Mouse (Mus musculus) activated CD4-positive, CD25-positive, alpha-beta regulatory T cell (primary cell): Measurements from ENCODE around the gene C1qtnf3. TPM values are rescaled to one million over a fixed set of nuclear protein-coding genes. Genes with fewer than 3 reads are reported as not detected.

Experiments
- polyA plus RNA-seq, 2 experiments: library from polyadenylated mRNA; unstranded; fragments of 100-300 nt; shearing (Covaris generic); gene quantifications; one replicate each; pipeline ENCODE4 v1.2.1; 2017

Gene C1qtnf3
- under 1 TPM in 1 of 2 experiments, not detected in 1; 0.10 TPM for polyA plus RNA-seq

GRCm38 (mm10) chr15:10951951-10952759 is at the start of gene C1qtnf3:
Gene C1qtnf3, plus strand, starts transcription at chr15:10952332.

GRCm38 (mm10) chr15:10981377-10982063 is 29.4 kb downstream of the C1qtnf3 start, which contains the start of gene Amacr:
Gene Amacr, plus strand, starts transcription at chr15:10981756.

GRCm38 (mm10) chr15:11000421-11000820 is 48.3 kb downstream of the C1qtnf3 start, which contains the start of gene Slc45a2:
Gene Slc45a2, plus strand, starts transcription at chr15:11000721.

Other genes with a start within 250 kb of the C1qtnf3 start
- gene Rai14, start 237.7 kb upstream of the C1qtnf3 start, polyA plus RNA-seq, result 1 to 10 TPM; 2.0 to 2.5 TPM
- gene Amacr, start 29.4 kb downstream of the C1qtnf3 start, polyA plus RNA-seq, result 1 to 10 TPM; 1.7 to 5.4 TPM
- gene Slc45a2, start 48.4 kb downstream of the C1qtnf3 start, polyA plus RNA-seq, result not detected
- gene Rxfp3, start 85.7 kb downstream of the C1qtnf3 start, polyA plus RNA-seq, result not detected
- gene Adamts12, start 112.5 kb downstream of the C1qtnf3 start, polyA plus RNA-seq, result under 1 TPM in 1 of 2 experiments, not detected in 1; 0.14 TPM